Mouse (Mus musculus) hindbrain, embryonic 15.5 days (tissue): Measurements from ENCODE around the gene Rps6ka5. TPM values are rescaled to one million over a fixed set of nuclear protein-coding genes. Genes with fewer than 3 reads are reported as not detected.

Source experiments
- ATAC-seq: fragments of 200-750 bp; cut with Nextera tagmentation; 2 replicates; pipeline ENCODE4 v1.8.0; 2017; ENCODE audit warnings: low read depth, moderate number of reproducible peaks, moderate TSS enrichment; ENCODE audit not compliant: low FRiP score
- H3K27ac ChIP-seq: fragments of 300-500 bp; sonication (generic); replicated peaks from 2 replicates; pipeline ENCODE4 v1.5.1; 2015; ENCODE audit warnings: mild to moderate bottlenecking, inconsistent platforms
- H3K27me3 ChIP-seq: fragments of 300-500 bp; sonication (generic); 2 replicates; pipeline ENCODE4 v1.6.1; 2015; ENCODE audit warnings: control low read depth, inconsistent platforms
- H3K36me3 ChIP-seq: fragments of 300-500 bp; sonication (generic); 2 replicates; pipeline ENCODE4 v1.6.1; 2015; ENCODE audit warnings: control low read depth, inconsistent platforms
- H3K4me1 ChIP-seq: fragments of 300-500 bp; sonication (generic); replicated peaks from 2 replicates; pipeline ENCODE4 v1.6.1; 2015; ENCODE audit warnings: control low read depth, inconsistent platforms
- H3K4me2 ChIP-seq: fragments of 300-500 bp; sonication (generic); 2 replicates; pipeline ENCODE4 v1.6.1; 2015; ENCODE audit warnings: moderate library complexity, mild to moderate bottlenecking, inconsistent platforms
- H3K4me3 ChIP-seq: fragments of 300-500 bp; sonication (generic); 2 replicates; pipeline ENCODE4 v1.5.1; 2015; ENCODE audit warnings: mild to moderate bottlenecking, inconsistent platforms
- H3K9ac ChIP-seq: fragments of 300-500 bp; sonication (generic); 2 replicates; pipeline ENCODE4 v1.6.1; 2015; ENCODE audit warnings: inconsistent platforms
- H3K9me3 ChIP-seq: fragments of 300-500 bp; sonication (generic); 2 replicates; pipeline ENCODE4 v1.6.1; 2016; ENCODE audit warnings: control low read depth, inconsistent platforms
- WGBS: fragments of 180-500 bp; shearing (Covaris S2); methylation state at CpG from one replicate; pipeline ENCODE4 v1.1.7; 2015; 5-methylcytosine and 5-hydroxymethylcytosine counted together
- polyA plus RNA-seq: library from polyadenylated mRNA; unstranded; fragments of >200 nt; fragmentation: Nextera tagmentation; extraction: Ambion mirVana; gene quantifications from 2 replicates; pipeline ENCODE4 v1.2.1, GENCODE M21; 2015

The Rps6ka5 gene
- polyA plus RNA-seq, 1 experiment from 2014 or later, result 6.8 TPM

DNA sequence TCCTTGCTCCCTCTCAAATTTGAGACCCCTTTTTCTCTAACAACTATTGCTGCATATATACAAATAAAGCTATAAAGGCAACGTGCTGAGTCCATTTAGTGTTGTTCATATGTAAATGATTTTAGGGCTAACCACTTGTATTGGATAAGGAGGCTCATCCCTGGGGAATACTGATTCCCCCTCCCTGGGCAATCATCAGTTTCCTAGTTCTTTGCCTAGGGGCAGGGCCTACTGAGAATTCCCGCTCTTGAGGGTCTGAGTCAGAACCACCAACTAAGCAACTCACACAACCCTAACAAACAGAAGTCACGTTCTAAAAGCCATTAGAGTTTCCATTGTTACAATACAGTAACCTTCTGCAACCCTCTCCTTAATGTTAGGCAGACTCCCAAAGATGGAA lies 6.0 kb downstream of the Rps6ka5 start:
- H3K27me3 ChIP-seq, result no peaks in the 10 kb centered on the region
- H3K27ac ChIP-seq, result no peak overlapping the region
- ATAC-seq, result no peak
- H3K4me2 ChIP-seq, result no peak overlapping the region
- no peaks in the 10 kb centered on the region for H3K9me3 ChIP-seq
- no peaks in the 10 kb centered on the region for H3K36me3 ChIP-seq
- WGBS, result 36% methylated on average over 3 of the region's 3 CpGs
- H3K4me1 ChIP-seq, result peaks cover 20% of the 10 kb centered on the region
- no peak overlapping the region for H3K4me3 ChIP-seq
- no peak overlapping the region for H3K9ac ChIP-seq

DNA sequence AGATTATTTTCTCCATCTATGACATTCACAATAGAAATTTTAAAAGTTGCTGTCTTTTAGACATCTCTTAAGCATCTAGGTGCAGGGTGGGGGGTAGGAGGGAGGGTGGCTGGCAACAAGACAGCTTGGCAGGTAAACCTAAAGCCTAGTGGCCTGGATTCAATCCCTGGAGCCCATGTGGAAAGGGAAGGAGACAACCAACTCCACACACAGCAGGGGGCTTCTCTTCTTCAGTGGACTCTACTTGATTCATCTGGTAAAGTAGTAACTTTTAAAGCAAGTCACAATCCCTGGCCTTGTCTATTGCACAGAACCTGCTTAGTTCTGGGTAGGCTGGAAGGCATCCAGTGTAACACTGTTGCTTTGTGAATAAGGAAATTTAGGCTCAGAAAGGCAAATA lies 9.3 kb downstream of the Rps6ka5 start:
- ATAC-seq, result no peak
- Histone ChIP-seq H3K36me3 (no peaks in the 10 kb centered on the region), H3K27ac (no peak overlapping the region)

DNA sequence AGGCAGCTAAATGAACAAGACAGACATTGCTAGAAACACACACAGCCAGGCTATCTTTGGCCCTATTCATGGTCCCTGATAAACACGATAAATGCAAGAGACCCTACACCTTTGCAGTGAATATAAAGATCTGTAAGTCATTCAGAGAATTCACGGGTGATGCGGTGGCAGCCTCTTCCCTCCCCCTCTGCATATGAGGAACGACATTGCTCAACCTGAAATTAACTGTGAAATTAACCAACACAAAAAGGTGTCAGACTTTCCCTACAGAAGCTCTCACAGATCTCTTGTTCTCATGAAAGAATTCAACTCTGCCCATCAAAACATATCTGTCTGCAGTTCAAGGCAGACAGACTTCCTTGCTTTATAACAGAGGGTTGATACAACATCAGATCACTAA lies 9.8 kb downstream of the Rps6ka5 start:
- no peak overlapping the region for H3K9ac ChIP-seq
- no peak overlapping the region for H3K4me3 ChIP-seq
- no peaks in the 10 kb centered on the region for H3K9me3 ChIP-seq
- no peaks in the 10 kb centered on the region for H3K36me3 ChIP-seq
- no peaks in the 10 kb centered on the region for H3K4me1 ChIP-seq
- no peak overlapping the region for H3K27ac ChIP-seq
- no peak overlapping the region for H3K4me2 ChIP-seq
- no peaks in the 10 kb centered on the region for H3K27me3 ChIP-seq
- no peak for ATAC-seq
- 71% methylated on average over 4 of the region's 4 CpGs for WGBS

More for the DNA sequence above, 9.3 kb downstream of the Rps6ka5 start:
- no peaks in the 10 kb centered on the region for H3K4me1 ChIP-seq
- H3K9ac ChIP-seq, result no peak overlapping the region
- H3K4me3 ChIP-seq, result no peak overlapping the region
- no peaks in the 10 kb centered on the region for H3K27me3 ChIP-seq
- no peaks in the 10 kb centered on the region for H3K9me3 ChIP-seq
- no peak overlapping the region for H3K4me2 ChIP-seq

GRCm38 (mm10) chr12:100711819-100712218 lies 15.0 kb downstream of the Rps6ka5 start:
- Histone ChIP-seq H3K9ac (no peak overlapping the region), H3K9me3 (no peaks in the 10 kb centered on the region), H3K27ac (no peak overlapping the region), H3K4me2 (no peak overlapping the region), H3K4me3 (no peak overlapping the region), H3K27me3 (no peaks in the 10 kb centered on the region), H3K36me3 (no peaks in the 10 kb centered on the region), H3K4me1 (no peaks in the 10 kb centered on the region)
- ATAC-seq, result no peak
- 70% methylated on average over 5 of the region's 5 CpGs for WGBS

DNA sequence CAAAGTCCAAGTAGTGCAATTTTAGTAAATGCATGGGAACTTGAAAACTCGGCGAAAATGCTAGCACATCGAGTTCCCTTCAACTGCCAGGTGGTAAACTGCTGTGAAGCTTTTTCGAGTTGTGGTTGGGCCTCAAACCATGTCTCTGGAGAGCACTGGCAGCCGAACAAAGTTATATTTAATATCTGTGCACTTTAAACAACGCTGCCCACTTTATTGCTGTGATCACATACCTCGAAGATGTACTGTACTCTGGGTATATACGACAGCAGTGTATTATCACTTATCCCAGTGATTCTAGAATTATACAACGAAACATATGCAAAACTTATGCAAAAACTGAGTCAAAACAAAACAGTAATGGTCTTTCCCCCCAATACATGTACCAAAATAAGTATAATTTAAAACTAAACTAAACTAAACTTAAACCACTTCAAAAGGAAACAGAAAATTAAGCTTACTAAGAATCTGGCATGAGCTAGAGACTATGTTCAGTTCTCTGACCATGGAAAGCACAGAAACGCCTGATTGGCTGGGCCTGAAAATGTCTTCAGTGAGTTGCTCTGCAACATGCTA lies 15.6 kb downstream of the Rps6ka5 start:
- 85% methylated on average over 10 of the region's 10 CpGs for WGBS
- no peaks in the 10 kb centered on the region for H3K9me3 ChIP-seq
- H3K36me3 ChIP-seq, result no peaks in the 10 kb centered on the region
- H3K4me1 ChIP-seq, result no peaks in the 10 kb centered on the region
- H3K4me3 ChIP-seq, result no peak overlapping the region
- H3K27ac ChIP-seq, result no peak overlapping the region
- no peak overlapping the region for H3K4me2 ChIP-seq
- H3K27me3 ChIP-seq, result no peaks in the 10 kb centered on the region
- no peak overlapping the region for H3K9ac ChIP-seq
- ATAC-seq, result no peak

- Histone ChIP-seq H3K9ac (no peak overlapping the region), H3K9me3 (no peaks in the 10 kb centered on the region), H3K36me3 (no peaks in the 10 kb centered on the region), H3K4me3 (no peak overlapping the region), H3K27me3 (no peaks in the 10 kb centered on the region), H3K27ac (no peak overlapping the region), H3K4me1 (no peaks in the 10 kb centered on the region), H3K4me2 (no peak overlapping the region)
- WGBS, result 53% methylated on average over 1 of the region's 1 CpGs
- no peak for ATAC-seq
These were observed 16.4 kb downstream of the Rps6ka5 start for GRCm38 (mm10) chr12:100710432-100710831.

DNA sequence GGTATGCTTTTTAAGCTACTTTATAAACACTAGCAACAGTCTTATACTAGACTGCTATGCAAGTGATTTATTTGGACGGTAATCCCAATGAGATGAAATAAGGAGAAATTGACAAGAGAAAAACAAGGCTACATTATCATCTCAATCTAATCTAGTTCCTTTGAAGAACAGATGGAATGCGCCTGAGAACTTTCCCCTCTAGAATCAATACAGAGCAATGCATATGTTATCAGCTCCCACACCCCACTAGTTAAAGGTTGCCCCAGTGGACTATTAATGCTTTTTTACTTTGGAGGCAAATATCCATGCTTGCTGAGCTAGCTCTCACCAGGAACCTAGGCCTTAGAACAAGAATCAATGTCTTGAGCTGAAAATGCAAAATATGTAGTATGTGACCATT lies 19.5 kb downstream of the Rps6ka5 start:
- H3K4me3 ChIP-seq, result no peak overlapping the region
- no peak overlapping the region for H3K4me2 ChIP-seq
- H3K36me3 ChIP-seq, result no peaks in the 10 kb centered on the region
- no peak overlapping the region for H3K27ac ChIP-seq
- no peak overlapping the region for H3K9ac ChIP-seq
- no peaks in the 10 kb centered on the region for H3K27me3 ChIP-seq
- no peaks in the 10 kb centered on the region for H3K4me1 ChIP-seq
- ATAC-seq, result no peak
- H3K9me3 ChIP-seq, result no peaks in the 10 kb centered on the region
- 90% methylated on average over 2 of the region's 2 CpGs for WGBS

DNA sequence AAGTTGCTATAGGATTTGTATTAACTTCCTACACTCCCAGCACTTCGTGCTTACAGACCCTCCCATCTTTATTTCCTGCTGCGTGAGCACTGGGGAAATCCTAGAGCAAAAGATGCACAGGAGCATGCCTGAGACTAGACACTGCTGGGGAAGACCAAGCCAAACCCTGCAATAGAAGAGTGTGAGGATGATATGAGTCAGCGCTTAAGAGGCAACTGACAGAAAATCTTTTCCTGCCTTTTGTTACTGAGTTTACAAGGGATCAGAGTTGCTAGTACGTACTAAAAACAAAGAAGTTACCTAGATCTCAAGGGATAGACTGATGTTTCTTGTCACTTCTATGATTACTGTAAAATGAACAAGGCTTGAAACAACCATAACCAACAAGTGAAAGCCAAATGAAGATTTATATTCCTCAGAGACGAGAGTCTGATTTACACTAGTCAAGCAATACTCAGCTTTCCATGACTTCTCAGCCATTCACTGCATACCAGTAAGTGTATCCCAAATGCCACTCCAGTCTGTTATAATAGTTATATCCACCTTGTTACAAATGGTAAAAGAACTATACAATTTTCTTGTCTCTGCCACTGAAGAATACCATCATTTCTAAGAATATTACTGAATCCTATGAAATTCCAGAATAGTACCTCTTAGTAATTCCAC lies 21.6 kb downstream of the Rps6ka5 start:
- H3K9me3 ChIP-seq, result no peaks in the 10 kb centered on the region
- no peak overlapping the region for H3K4me2 ChIP-seq
- 85% methylated on average over 5 of the region's 5 CpGs for WGBS
- no peaks in the 10 kb centered on the region for H3K36me3 ChIP-seq
- H3K27ac ChIP-seq, result no peak overlapping the region
- no peak overlapping the region for H3K9ac ChIP-seq
- no peak overlapping the region for H3K4me3 ChIP-seq
- no peak for ATAC-seq
- H3K4me1 ChIP-seq, result no peaks in the 10 kb centered on the region
- H3K27me3 ChIP-seq, result no peaks in the 10 kb centered on the region

DNA sequence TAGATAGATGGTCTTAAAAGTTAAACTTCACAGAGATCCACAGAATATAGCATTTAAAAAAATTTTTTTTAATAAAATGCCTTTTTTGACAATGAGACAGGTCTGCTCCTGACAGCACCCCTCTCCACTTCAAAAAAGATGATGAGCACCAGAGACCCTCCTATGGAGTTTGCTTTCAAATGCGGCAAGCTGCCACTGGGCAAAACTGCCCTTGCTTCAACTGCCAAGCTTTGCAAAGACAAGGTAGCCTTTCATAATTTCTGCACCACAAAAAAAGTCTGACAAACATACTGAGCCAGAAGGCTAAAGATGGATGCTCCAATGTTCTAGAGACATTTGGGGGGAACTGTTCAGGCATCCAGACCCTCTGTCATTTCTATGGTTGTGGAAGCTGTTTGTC lies 28.8 kb downstream of the Rps6ka5 start:
- Histone ChIP-seq H3K9ac (no peak overlapping the region), H3K36me3 (no peaks in the 10 kb centered on the region), H3K4me1 (0 out of 2 replicates have a peak, but pooled peaks cover 3% of the 10 kb centered on the region), H3K27ac (no peak overlapping the region), H3K27me3 (no peaks in the 10 kb centered on the region), H3K4me2 (no peak overlapping the region), H3K4me3 (no peak overlapping the region), H3K9me3 (no peaks in the 10 kb centered on the region)
- 75% methylated on average over 1 of the region's 1 CpGs for WGBS
- no peak for ATAC-seq

GRCm38 (mm10) chr12:100696621-100697020 lies 30.2 kb downstream of the Rps6ka5 start:
- ATAC-seq, result no peak
- Histone ChIP-seq H3K4me2 (no peak overlapping the region), H3K4me1 (0 out of 2 replicates have a peak, but pooled peaks cover 3% of the 10 kb centered on the region), H3K9ac (no peak overlapping the region), H3K4me3 (no peak overlapping the region), H3K27me3 (no peaks in the 10 kb centered on the region), H3K9me3 (no peaks in the 10 kb centered on the region), H3K27ac (no peak overlapping the region), H3K36me3 (no peaks in the 10 kb centered on the region)
- WGBS, result 8% methylated on average over 4 of the region's 4 CpGs

DNA sequence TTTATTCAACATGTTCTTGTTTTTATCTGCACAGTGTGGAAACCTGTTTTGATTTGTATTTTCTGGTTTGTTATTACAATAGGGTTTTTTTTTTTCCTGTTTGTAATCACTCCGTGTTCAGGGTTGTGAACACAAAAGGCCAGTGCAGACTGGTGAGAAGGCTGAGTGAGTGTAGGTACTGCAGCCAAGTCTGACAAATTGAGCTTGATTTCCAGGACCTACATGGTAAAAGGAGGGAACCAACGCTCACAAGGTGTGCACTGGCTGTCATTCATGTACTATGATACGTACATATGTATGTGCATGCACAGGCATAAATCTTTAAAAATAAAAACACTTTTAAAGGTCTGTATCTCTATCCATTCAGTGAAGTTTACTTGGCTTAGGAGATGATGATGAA lies 31.5 kb downstream of the Rps6ka5 start:
- Histone ChIP-seq H3K27ac (no peak overlapping the region), H3K4me1 (0 out of 2 replicates have a peak, but pooled peaks cover 3% of the 10 kb centered on the region), H3K9me3 (no peaks in the 10 kb centered on the region), H3K27me3 (no peaks in the 10 kb centered on the region), H3K9ac (no peak overlapping the region), H3K36me3 (no peaks in the 10 kb centered on the region), H3K4me2 (no peak overlapping the region), H3K4me3 (no peak overlapping the region)
- WGBS, result 71% methylated on average over 3 of the region's 3 CpGs
- no peak for ATAC-seq

DNA sequence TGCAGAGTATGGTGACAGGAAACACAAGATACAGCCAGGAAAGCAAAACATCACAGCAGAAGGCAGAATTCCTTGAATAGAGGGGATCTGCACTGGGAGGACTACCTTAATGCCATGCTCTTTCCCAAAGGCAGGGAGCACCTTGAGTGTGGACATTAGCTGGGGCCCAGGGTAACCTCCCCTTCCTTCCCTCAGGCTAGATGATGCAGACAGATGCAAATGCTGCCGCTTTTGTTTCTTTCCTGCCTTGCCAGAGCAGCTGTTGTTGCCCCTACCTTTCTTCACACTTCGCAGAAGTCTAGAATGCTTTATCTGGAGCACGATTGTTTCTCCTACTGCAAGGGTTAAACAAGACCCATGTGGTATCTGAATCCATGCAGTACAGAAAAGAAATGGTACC lies 34.6 kb downstream of the Rps6ka5 start:
- WGBS, result 53% methylated on average over 3 of the region's 3 CpGs
- Histone ChIP-seq H3K9me3 (no peaks in the 10 kb centered on the region), H3K36me3 (no peaks in the 10 kb centered on the region), H3K4me1 (0 out of 2 replicates have a peak, but pooled peaks cover 2% of the 10 kb centered on the region), H3K9ac (no peak overlapping the region), H3K27me3 (no peaks in the 10 kb centered on the region), H3K4me3 (no peak overlapping the region), H3K27ac (no peak overlapping the region), H3K4me2 (no peak overlapping the region)
- no peak for ATAC-seq

- H3K36me3 ChIP-seq, result no peaks in the 10 kb centered on the region
- H3K27me3 ChIP-seq, result no peaks in the 10 kb centered on the region
- no peak overlapping the region for H3K4me2 ChIP-seq
- ATAC-seq, result no peak
- WGBS, result 87% methylated on average over 5 of the region's 5 CpGs
- H3K9me3 ChIP-seq, result no peaks in the 10 kb centered on the region
- H3K4me1 ChIP-seq, result no peaks in the 10 kb centered on the region
- no peak overlapping the region for H3K9ac ChIP-seq
- no peak overlapping the region for H3K4me3 ChIP-seq
- H3K27ac ChIP-seq, result no peak overlapping the region
These were observed 36.3 kb downstream of the Rps6ka5 start for GRCm38 (mm10) chr12:100690444-100690843.
